Mouse (Mus musculus) liver, embryonic 14.5 days (tissue): ENCODE measurements around the gene Fbxw5. TPM values are rescaled to one million over a fixed set of nuclear protein-coding genes. Genes with fewer than 3 reads are reported as not detected.

ENCODE experiments used
- ATAC-seq: fragments of 200-750 bp; cut with Nextera tagmentation; 2 replicates; pipeline ENCODE4 v1.8.0; 2017; ENCODE audit warnings: moderate number of reproducible peaks, mild to moderate bottlenecking, moderate library complexity; ENCODE audit not compliant: insufficient read depth
- DNase-seq, 3 experiments: peaks; one replicate each; pipeline ENCODE4 v3.0.0-alpha.2; 2012 to 2013; ENCODE audit warnings: low read depth in 3 of 3, low spot score in 3 of 3
- H3K27ac ChIP-seq: fragments of 300-500 bp; sonication (generic); 2 replicates; pipeline ENCODE4 v1.5.1; 2014; ENCODE audit warnings: moderate library complexity, mild to moderate bottlenecking, control low read depth, inconsistent platforms
- H3K27me3 ChIP-seq: fragments of 300-500 bp; sonication (generic); 2 replicates; pipeline ENCODE4 v1.6.1; 2014; ENCODE audit warnings: mild to moderate bottlenecking, low read length, moderate library complexity; ENCODE audit not compliant: control insufficient read depth, insufficient read depth
- H3K36me3 ChIP-seq: fragments of 300-500 bp; sonication (generic); replicated peaks from 2 replicates; pipeline ENCODE4 v1.6.1; 2014; ENCODE audit warnings: low read depth; ENCODE audit not compliant: control insufficient read depth, insufficient read depth
- H3K4me1 ChIP-seq, 2 experiments: fragments of 200-500 bp in 1 of 2; fragments of 300-500 bp in 1 of 2; sonication (generic) in 1 of 2; replicated peaks; 2 replicates each; pipeline ENCODE4 v1.6.1; 2012 to 2014; ENCODE audit warnings: antibody characterized with exemption in 1 of 2, inconsistent platforms in 1 of 2, low read length in 1 of 2; ENCODE audit not compliant: control insufficient read depth in 2 of 2, insufficient read depth in 2 of 2
- H3K4me2 ChIP-seq: fragments of 300-500 bp; sonication (generic); 2 replicates; pipeline ENCODE4 v1.6.1; 2014; ENCODE audit warnings: low read depth, mild to moderate bottlenecking, control low read depth, moderate library complexity
- H3K4me3 ChIP-seq, 2 experiments: fragments of 200-500 bp in 1 of 2; fragments of 300-500 bp in 1 of 2; sonication (generic) in 1 of 2; 2 replicates each; pipeline ENCODE4 v1.5.1; 2012 to 2014; ENCODE audit warnings: low read depth in 2 of 2, low read length in 2 of 2, mild to moderate bottlenecking in 2 of 2, control low read depth in 1 of 2, inconsistent platforms in 1 of 2, moderate library complexity in 1 of 2; ENCODE audit not compliant: insufficient read depth in 1 of 2
- H3K9ac ChIP-seq: fragments of 300-500 bp; sonication (generic); replicated peaks from 2 replicates; pipeline ENCODE4 v1.6.1; 2014; ENCODE audit warnings: mild to moderate bottlenecking, control low read depth, moderate library complexity
- H3K9me3 ChIP-seq: fragments of 300-500 bp; sonication (generic); 2 replicates; pipeline ENCODE4 v1.6.1; 2016; ENCODE audit warnings: low read length, mixed read lengths; ENCODE audit not compliant: control insufficient read depth
- CTCF ChIP-seq: IDR thresholded peaks from 2 replicates; pipeline ENCODE4 v1.5.1; 2016; ENCODE audit warnings: antibody characterized with exemption, low read depth, control low read depth
- EP300 ChIP-seq: IDR thresholded peaks from 2 replicates; pipeline ENCODE4 v1.6.1; 2016; ENCODE audit warnings: antibody characterized with exemption, low read depth
- WGBS: fragments of 180-500 bp; shearing (Covaris S2); extraction: QIAGEN DNeasy Blood & Tissue Kit; methylation state at CpG from one replicate; pipeline ENCODE4 v1.1.7; 2014; ENCODE audit not compliant: insufficient replicate concordance; 5-methylcytosine and 5-hydroxymethylcytosine counted together
- polyA plus RNA-seq, 2 experiments: library from polyadenylated mRNA; depleted of rRNA in 1 of 2; stranded (reverse) in 1 of 2; unstranded in 1 of 2; fragments of >200 nt; fragmentation: Nextera tagmentation in 1 of 2; extraction: Ambion mirVana in 1 of 2; gene quantifications; 2 replicates each; pipeline versions ENCODE4 v1.2.1 to v1.2.3; 2012 to 2014

Fbxw5 gene
- polyA plus RNA-seq, 2 experiments = 8.1 to 18.3 TPM

DNA sequence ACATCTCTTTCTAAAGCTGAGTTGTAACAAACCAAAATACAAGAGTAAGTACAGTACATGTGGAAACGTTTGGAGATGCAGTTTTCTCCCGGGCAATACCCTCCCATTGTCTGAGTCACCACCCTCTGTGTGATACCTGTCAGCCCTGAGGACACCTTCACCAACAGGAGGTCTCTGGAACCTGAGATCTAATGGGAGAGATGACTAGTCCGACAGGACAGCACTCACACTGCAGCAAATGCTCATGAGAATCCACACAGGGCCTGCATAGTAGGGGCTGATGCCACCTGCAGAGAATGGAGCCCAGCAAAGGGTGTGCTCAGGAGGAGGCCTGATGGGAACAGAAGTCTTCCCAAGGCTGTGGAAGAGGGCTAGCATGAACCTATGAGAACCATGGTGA is 39.1 kb upstream of the Fbxw5 start:
- Histone ChIP-seq H3K4me1 (peaks cover 4 to 11% of the 10 kb centered on the region in 2 experiments), H3K4me2 (peak overlapping the region; percentile 90), H3K27ac (no peak overlapping the region; the same call in 1 of the 2 replicates), H3K27me3 (no peaks in the 10 kb centered on the region), H3K9me3 (no peaks in the 10 kb centered on the region), H3K4me3 (peak overlapping the region in 1 of 2 experiments; percentile 83; a peak in 1 of 4 replicates), H3K9ac (no peak overlapping the region), H3K36me3 (no peaks in the 10 kb centered on the region)
- TF ChIP-seq CTCF (no peak), EP300 (no peak)
- ATAC-seq (no peak), DNase-seq (no peak)
- WGBS = 11% methylated on average over 3 of the region's 3 CpGs

GRCm38 (mm10) chr2:25463630-25464029 is 36.9 kb upstream of the Fbxw5 start:
- ATAC-seq (no peak), DNase-seq (no peak)
- Histone ChIP-seq H3K9me3 (no peaks in the 10 kb centered on the region), H3K27me3 (no peaks in the 10 kb centered on the region), H3K4me3 (no peak overlapping the region), H3K4me1 (peaks cover 4 to 11% of the 10 kb centered on the region in 2 experiments), H3K27ac (no peak overlapping the region), H3K36me3 (no peaks in the 10 kb centered on the region), H3K9ac (no peak overlapping the region), H3K4me2 (no peak overlapping the region)
- no peak for TF ChIP-seq EP300
- TF ChIP-seq CTCF = no peak
- WGBS = 68% methylated on average over 3 of the region's 3 CpGs

DNA sequence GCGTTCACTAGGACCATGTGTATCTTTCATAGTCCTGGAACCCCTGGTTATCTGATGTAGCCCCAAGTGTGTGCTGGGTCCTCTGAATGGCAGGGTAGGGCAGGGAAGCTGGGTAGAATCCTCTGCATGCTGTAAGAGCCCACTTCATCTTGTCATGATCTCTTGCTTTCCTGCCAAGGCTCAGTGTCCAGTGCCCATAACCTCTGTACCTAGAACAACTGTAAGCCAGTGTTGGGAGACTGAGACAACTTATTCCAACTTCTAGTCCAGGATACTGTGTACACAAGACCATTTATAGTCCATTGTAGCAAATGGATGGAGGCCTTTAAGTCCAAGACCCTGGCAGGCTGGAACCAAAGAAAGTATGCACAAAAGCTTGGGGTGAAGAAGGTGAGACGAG is 35.3 kb upstream of the Fbxw5 start:
- Histone ChIP-seq H3K4me1 (peaks cover 0 to 7% of the 10 kb centered on the region in 2 experiments; a peak in 3 of 4 replicates), H3K36me3 (no peaks in the 10 kb centered on the region), H3K27me3 (no peaks in the 10 kb centered on the region), H3K27ac (no peak overlapping the region), H3K9ac (no peak overlapping the region), H3K4me2 (no peak overlapping the region), H3K4me3 (no peak overlapping the region), H3K9me3 (no peaks in the 10 kb centered on the region)
- TF ChIP-seq EP300 (no peak), CTCF (no peak)
- DNase-seq (no peak), ATAC-seq (no peak)
- 40% methylated on average over 2 of the region's 2 CpGs for WGBS

GRCm38 (mm10) chr2:25465816-25466635 is 34.5 kb upstream of the Fbxw5 start:
- ATAC-seq (no peak), DNase-seq (no peak)
- Histone ChIP-seq H3K36me3 (no peaks in the 10 kb centered on the region), H3K9me3 (no peaks in the 10 kb centered on the region), H3K4me3 (no peak overlapping the region), H3K27me3 (no peaks in the 10 kb centered on the region), H3K4me2 (no peak overlapping the region), H3K27ac (no peak overlapping the region), H3K4me1 (peaks cover 0 to 6% of the 10 kb centered on the region in 2 experiments; a peak in 2 of 4 replicates), H3K9ac (no peak overlapping the region)
- WGBS = 16% methylated on average over 10 of the region's 10 CpGs
- no peak for TF ChIP-seq EP300
- TF ChIP-seq CTCF = no peak

- 56% methylated on average over 14 of the region's 14 CpGs for WGBS
- Histone ChIP-seq H3K4me3 (no peak overlapping the region), H3K27me3 (no peaks in the 10 kb centered on the region), H3K4me1 (no peaks in the 10 kb centered on the region), H3K36me3 (no peaks in the 10 kb centered on the region), H3K27ac (no peak overlapping the region), H3K4me2 (no peak overlapping the region), H3K9ac (no peak overlapping the region), H3K9me3 (no peaks in the 10 kb centered on the region)
- ATAC-seq (no peak), DNase-seq (no peak)
- TF ChIP-seq CTCF (no peak), EP300 (no peak)
Observed at GRCm38 (mm10) chr2:25467606-25468303, 32.8 kb upstream of the Fbxw5 start.
